24 mouse cellular contexts compared by ENCODE assay signal in the genomic region with DNA sequence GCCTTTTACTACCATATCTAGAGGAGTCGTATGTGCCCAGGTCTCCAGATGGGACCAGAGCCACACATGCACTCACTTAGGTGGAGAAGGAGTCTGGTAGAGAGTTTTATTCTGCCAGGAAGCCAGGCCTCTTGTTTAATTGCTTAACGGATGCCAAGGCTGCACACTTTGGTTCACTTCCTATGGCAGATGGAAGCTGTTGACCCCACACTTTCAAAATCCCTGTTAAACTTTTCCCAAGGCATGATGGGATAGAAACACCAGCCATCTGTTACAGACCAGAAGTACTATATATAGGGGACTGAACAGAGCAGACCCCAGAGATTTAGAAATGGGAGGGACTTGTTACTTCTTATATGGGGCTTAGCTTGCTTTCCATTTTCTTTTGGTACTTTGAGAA. TPM values are rescaled to one million over a fixed set of nuclear protein-coding genes. Genes with fewer than 3 reads are reported as not detected.
DNase-seq lines count a peak whose midpoint lies in the region; ATAC-seq and TF ChIP-seq lines count a peak whose summit lies in the region.
"Had no signal": no experiment of that assay in that cellular context is flagged by ENCODE, and none has a peak within 500 bp of the region (broad histone marks: within the 10 kb centered on the region; RNA-seq: fewer than 3 reads in every experiment).

No protein-coding gene starts in this region.

- peaks cover 45% of the 10 kb centered on the region for H3K4me1 ChIP-seq in forebrain, embryonic 14.5 days (ENCODE audit: control insufficient read depth, insufficient read depth, low read length)
- peaks cover 63% of the 10 kb centered on the region for H3K4me1 ChIP-seq in forebrain, embryonic 12.5 days
- H3K4me1 ChIP-seq in limb, embryonic 12.5 days (replicated peaks) = peaks cover 17% of the 10 kb centered on the region
- H3K4me1 ChIP-seq in limb, embryonic 10.5 days = peaks cover 23% of the 10 kb centered on the region
- H3K4me1 ChIP-seq in limb, embryonic 13.5 days = peaks cover 27% of the 10 kb centered on the region
- H3K4me1 ChIP-seq in midbrain, embryonic 15.5 days = peaks cover 37% of the 10 kb centered on the region

- H3K36me3 ChIP-seq in forebrain, embryonic 14.5 days (ENCODE audit: control insufficient read depth, insufficient read depth, low read length) = no peaks in the 10 kb centered on the region
- H3K36me3 ChIP-seq in forebrain, embryonic 12.5 days (replicated peaks) = no peaks in the 10 kb centered on the region
- H3K36me3 ChIP-seq in limb, embryonic 12.5 days = no peaks in the 10 kb centered on the region
- H3K36me3 ChIP-seq in limb, embryonic 10.5 days = no peaks in the 10 kb centered on the region
- H3K36me3 ChIP-seq in limb, embryonic 13.5 days = no peaks in the 10 kb centered on the region
- H3K36me3 ChIP-seq in midbrain, embryonic 15.5 days (replicated peaks) = no peaks in the 10 kb centered on the region
- H3K36me3 ChIP-seq: embryonic facial prominence, embryonic 12.5 days; embryonic facial prominence, embryonic 15.5 days; G1E; hindbrain, embryonic 12.5 days; hindbrain, embryonic 15.5 days had no signal

- no peak overlapping the region for H3K4me2 ChIP-seq in forebrain, embryonic 14.5 days (ENCODE audit: low read length)
- no peak overlapping the region for H3K4me2 ChIP-seq in forebrain, embryonic 12.5 days
- H3K4me2 ChIP-seq in limb, embryonic 12.5 days = no peak overlapping the region
- H3K4me2 ChIP-seq in limb, embryonic 13.5 days (replicated peaks) = no peak overlapping the region
- no peak overlapping the region for H3K4me2 ChIP-seq in midbrain, embryonic 15.5 days
- H3K4me2 ChIP-seq: embryonic facial prominence, embryonic 12.5 days; embryonic facial prominence, embryonic 15.5 days; heart, embryonic 11.5 days; hindbrain, embryonic 12.5 days; hindbrain, embryonic 15.5 days had no signal

- WGBS in forebrain, embryonic 14.5 days = 62% methylated on average over 2 of the region's 2 CpGs
- 84% methylated on average over 2 of the region's 2 CpGs for WGBS in forebrain, embryonic 12.5 days
- WGBS in limb, embryonic 12.5 days = 31% methylated on average over 2 of the region's 2 CpGs
- WGBS in limb, embryonic 10.5 days = 68% methylated on average over 2 of the region's 2 CpGs
- WGBS in limb, embryonic 13.5 days = 30% methylated on average over 2 of the region's 2 CpGs
- WGBS in midbrain, embryonic 15.5 days = 68% methylated on average over 2 of the region's 2 CpGs

- H3K4me3 ChIP-seq in forebrain, embryonic 14.5 days (ENCODE audit: low read depth, low read length) = no peak overlapping the region
- no peak overlapping the region for H3K4me3 ChIP-seq in forebrain, embryonic 12.5 days (replicated peaks)
- H3K4me3 ChIP-seq in limb, embryonic 12.5 days (replicated peaks) = no peak overlapping the region
- no peak overlapping the region for H3K4me3 ChIP-seq in limb, embryonic 10.5 days
- H3K4me3 ChIP-seq in limb, embryonic 13.5 days = no peak overlapping the region
- no peak overlapping the region for H3K4me3 ChIP-seq in midbrain, embryonic 15.5 days
- H3K4me3 ChIP-seq: embryonic facial prominence, embryonic 12.5 days; embryonic facial prominence, embryonic 15.5 days; gastrocnemius, adult 2 months; hindbrain, embryonic 12.5 days; hindbrain, embryonic 15.5 days had no signal

- H3K27ac ChIP-seq in forebrain, embryonic 14.5 days (ENCODE audit: low read depth, low read length) = no peak overlapping the region
- no peak overlapping the region for H3K27ac ChIP-seq in forebrain, embryonic 12.5 days
- H3K27ac ChIP-seq in limb, embryonic 12.5 days = 0 out of 2 replicates have a peak overlapping the region, but pooled peaks have one; percentile 12
- H3K27ac ChIP-seq in limb, embryonic 10.5 days = no peak overlapping the region
- H3K27ac ChIP-seq in limb, embryonic 13.5 days = no peak overlapping the region
- no peak overlapping the region for H3K27ac ChIP-seq in midbrain, embryonic 15.5 days
- H3K27ac ChIP-seq: embryonic facial prominence, embryonic 12.5 days; embryonic facial prominence, embryonic 15.5 days; gastrocnemius, adult 2 months; hindbrain, embryonic 12.5 days; hindbrain, embryonic 15.5 days had no signal

- H3K27me3 ChIP-seq in forebrain, embryonic 14.5 days (replicated peaks; ENCODE audit: control insufficient read depth, insufficient read depth, low read length) = no peaks in the 10 kb centered on the region
- no peaks in the 10 kb centered on the region for H3K27me3 ChIP-seq in forebrain, embryonic 12.5 days
- H3K27me3 ChIP-seq in limb, embryonic 12.5 days = no peaks in the 10 kb centered on the region
- H3K27me3 ChIP-seq in limb, embryonic 10.5 days (ENCODE audit: low read depth, poor library complexity, severe bottlenecking) = no peaks in the 10 kb centered on the region
- H3K27me3 ChIP-seq in limb, embryonic 13.5 days = no peaks in the 10 kb centered on the region
- H3K27me3 ChIP-seq in midbrain, embryonic 15.5 days (replicated peaks) = no peaks in the 10 kb centered on the region
- H3K27me3 ChIP-seq: CH12.LX; embryonic facial prominence, embryonic 12.5 days; embryonic facial prominence, embryonic 15.5 days; hindbrain, embryonic 12.5 days; hindbrain, embryonic 15.5 days had no signal

- peak; percentile 69 for DNase-seq in forebrain, embryonic 14.5 days (ENCODE audit: low spot score)
- no peak for DNase-seq in limb, embryonic 10.5 days (ENCODE audit: low spot score)
- DNase-seq in brain, embryonic 14.5 days (ENCODE audit: low read depth) = peak; percentile 80
- DNase-seq: adrenal gland, postnatal 10 days; adrenal gland, postnatal 36 days; B cell, adult 2 months; cerebellum, adult 11 months; cerebellum, adult 2 months; cerebellum, adult 9-11 months; cerebellum, postnatal 25 days; gastrocnemius, adult 2 months; gastrocnemius, postnatal 14 days had no signal

- TF ChIP-seq POLR2A in brain, embryonic 14.5 days (IDR thresholded peaks at IDR 0.05; ENCODE audit: borderline replicate concordance, extremely low read depth, insufficient read depth, insufficient read length, poor library complexity, severe bottlenecking) = no peak

- ATAC-seq in forebrain, embryonic 14.5 days = no peak
- ATAC-seq in forebrain, embryonic 12.5 days (ENCODE audit: low FRiP score) = no peak
- peak; percentile 59; the same call in 1 of the 2 replicates for ATAC-seq in limb, embryonic 12.5 days (ENCODE audit: insufficient number of reproducible peaks, insufficient read depth, low FRiP score, low TSS enrichment, low read depth)
- peak; percentile 44; the same call in 1 of the 2 replicates for ATAC-seq in limb, embryonic 13.5 days (ENCODE audit: low FRiP score, low read depth)
- no peak for ATAC-seq in midbrain, embryonic 15.5 days (replicated peaks)
- ATAC-seq: Patski had no signal

- H3K9me3 ChIP-seq in forebrain, embryonic 14.5 days (replicated peaks; ENCODE audit: control insufficient read depth, low read length) = no peaks in the 10 kb centered on the region
- no peaks in the 10 kb centered on the region; the same call in 1 of the 2 replicates for H3K9me3 ChIP-seq in forebrain, embryonic 12.5 days
- no peaks in the 10 kb centered on the region for H3K9me3 ChIP-seq in limb, embryonic 12.5 days
- no peaks in the 10 kb centered on the region for H3K9me3 ChIP-seq in limb, embryonic 10.5 days (replicated peaks)
- H3K9me3 ChIP-seq in limb, embryonic 13.5 days = no peaks in the 10 kb centered on the region
- no peaks in the 10 kb centered on the region for H3K9me3 ChIP-seq in midbrain, embryonic 15.5 days
- H3K9me3 ChIP-seq: embryonic facial prominence, embryonic 12.5 days; embryonic facial prominence, embryonic 15.5 days; G1E; hindbrain, embryonic 12.5 days; hindbrain, embryonic 15.5 days had no signal

- TF ChIP-seq CTCF in brain, embryonic 14.5 days (IDR thresholded peaks at IDR 0.05; ENCODE audit: borderline replicate concordance, extremely low read depth, insufficient read depth, insufficient read length) = no peak

- H3K9ac ChIP-seq in forebrain, embryonic 14.5 days (ENCODE audit: low read length) = no peak overlapping the region
- no peak overlapping the region for H3K9ac ChIP-seq in forebrain, embryonic 12.5 days
- H3K9ac ChIP-seq in limb, embryonic 12.5 days (replicated peaks) = no peak overlapping the region
- no peak overlapping the region for H3K9ac ChIP-seq in limb, embryonic 13.5 days
- no peak overlapping the region for H3K9ac ChIP-seq in midbrain, embryonic 15.5 days
- H3K9ac ChIP-seq: embryonic facial prominence, embryonic 12.5 days; embryonic facial prominence, embryonic 15.5 days; hindbrain, embryonic 12.5 days; hindbrain, embryonic 15.5 days had no signal

RNA-seq across cellular contexts. Expression of a gene that starts 32.8 kb away (rescaled TPM):
- 9.4 and 16.0 TPM in 2 replicates for polyA plus RNA-seq in forebrain, embryonic 14.5 days (2014; fragmentation: Nextera tagmentation; extraction: Ambion mirVana)
- polyA plus RNA-seq in forebrain, embryonic 12.5 days (2016; fragmentation: Nextera tagmentation; extraction: Ambion mirVana) = 37.5 and 38.6 TPM in 2 replicates
- polyA plus RNA-seq in limb, embryonic 12.5 days (2016; fragmentation: Nextera tagmentation; extraction: Ambion mirVana) = 3.9 and 4.6 TPM in 2 replicates
- polyA plus RNA-seq in limb, embryonic 10.5 days (2016; fragmentation: Nextera tagmentation; extraction: Ambion mirVana) = 3.0 and 3.4 TPM in 2 replicates
- polyA plus RNA-seq in brain, embryonic 14.5 days (2012; rRNA removed) = 25.7 and 27.4 TPM in 2 replicates
- polyA plus RNA-seq in limb, embryonic 13.5 days (2015; fragmentation: Nextera tagmentation; extraction: Ambion mirVana) = 1.8 and 2.3 TPM in 2 replicates
- 31.3 and 35.0 TPM in 2 replicates for polyA plus RNA-seq in midbrain, embryonic 15.5 days (2015; fragmentation: Nextera tagmentation; extraction: Ambion mirVana)
- polyA plus RNA-seq: G1E had no signal

Comparison
In these comparisons a context has a peak if more than half of its experiments do, and no peak if none do; other contexts are left out.
1. ATAC-seq: peak in limb, embryonic 12.5 days (single experiment) and limb, embryonic 13.5 days (single experiment); none in forebrain, embryonic 14.5 days (single experiment), forebrain, embryonic 12.5 days (single experiment) and midbrain, embryonic 15.5 days (single experiment).